Mouse (Mus musculus): ENCODE results near the gene Zfp120. TPM values are rescaled to one million over a fixed set of nuclear protein-coding genes. Genes with fewer than 3 reads are reported as not detected.
"Not testable (repeated sequence)": the region's sequence is repeated elsewhere in the genome, so short reads cannot be mapped to it uniquely, and the experiment has no call there.

Zfp120 gene
- 0.32 and 5.5 TPM in 2 replicates for polyA plus RNA-seq (2012; ENCODE audit: insufficient read depth, low replicate concordance)

DNA sequence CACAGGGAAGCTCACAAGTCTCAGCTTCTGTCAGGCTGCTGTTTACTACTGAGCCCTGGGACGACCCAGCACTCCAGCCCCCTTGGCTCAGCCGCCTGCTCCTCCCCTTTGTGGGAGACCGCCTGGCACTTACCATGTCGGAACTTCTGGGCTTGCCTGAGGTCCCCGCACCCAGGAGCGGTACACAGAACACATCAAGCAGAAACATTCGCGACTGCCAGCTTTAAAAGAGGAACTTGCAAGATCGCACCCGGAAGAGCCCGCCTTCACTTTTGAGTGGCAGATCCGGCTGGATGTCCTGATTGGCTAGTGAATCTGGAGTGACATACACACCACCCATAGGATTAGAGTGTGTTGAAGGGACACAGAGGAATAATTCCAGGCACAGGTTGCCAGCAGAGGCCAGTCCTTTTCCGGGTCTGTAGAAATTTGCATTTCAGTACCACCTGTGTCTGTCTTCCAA lies at the start of gene Zfp120:
Gene Zfp120 (minus strand): TSS at position 274 of the 463 bp plus-strand sequence.
- Histone ChIP-seq H3K9me3 (no peaks in the 10 kb centered on the region), H3K36me3 (replicated peaks; ENCODE audit: low read length) (peaks cover 12% of the 10 kb centered on the region), H3K4me1 (peaks cover 28% of the 10 kb centered on the region), H3K27me3 (replicated peaks) (no peaks in the 10 kb centered on the region), H3K4me3 (replicated peaks) (peak within 1 kb of the TSS; percentile 95)
- no peak for TF ChIP-seq FLI1 (IDR thresholded peaks at IDR 0.05; ENCODE audit: low read length)

DNA sequence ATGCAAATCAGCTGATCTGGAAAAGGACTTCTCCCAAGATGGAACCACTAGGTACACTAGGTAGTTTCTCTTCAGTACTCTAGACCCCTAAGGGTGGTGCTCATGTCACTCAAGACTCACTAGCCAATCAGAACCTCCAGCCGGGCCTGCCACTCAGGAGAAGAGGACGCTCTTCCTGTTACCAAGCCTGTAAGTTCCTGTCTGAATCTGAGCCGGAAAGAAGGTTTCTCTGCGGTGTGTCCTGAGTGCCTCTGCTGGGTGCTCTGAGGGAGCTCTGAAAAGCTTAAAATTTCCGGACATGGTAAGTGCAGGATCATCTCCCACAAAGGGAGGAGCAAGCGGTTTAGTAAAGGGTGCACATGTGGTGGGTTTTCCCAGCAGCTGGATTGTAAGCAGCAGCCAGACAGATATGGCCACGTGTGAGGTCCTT lies 45.1 kb upstream of the Zfp120 start, which contains the start of gene Gm14139:
Gene Gm14139 (plus strand): TSS at position 186 of the 430 bp plus-strand sequence.
- not testable (repeated sequence) for H3K36me3 ChIP-seq (replicated peaks; ENCODE audit: low read length); H3K4me3 ChIP-seq (replicated peaks); H3K4me1 ChIP-seq; H3K27me3 ChIP-seq (replicated peaks)
- H3K9me3 ChIP-seq = peaks cover 11% of the 10 kb centered on the region; the same call in 1 of the 2 replicates

- not testable (repeated sequence) for H3K36me3 ChIP-seq (replicated peaks; ENCODE audit: low read length); H3K4me3 ChIP-seq (replicated peaks); H3K4me1 ChIP-seq; H3K27me3 ChIP-seq (replicated peaks)
- peaks cover 11% of the 10 kb centered on the region; the same call in 1 of the 2 replicates for H3K9me3 ChIP-seq
These were observed 44.5 kb upstream of the Zfp120 start for GRCm38 (mm10) chr2:150181046-150181445.

DNA sequence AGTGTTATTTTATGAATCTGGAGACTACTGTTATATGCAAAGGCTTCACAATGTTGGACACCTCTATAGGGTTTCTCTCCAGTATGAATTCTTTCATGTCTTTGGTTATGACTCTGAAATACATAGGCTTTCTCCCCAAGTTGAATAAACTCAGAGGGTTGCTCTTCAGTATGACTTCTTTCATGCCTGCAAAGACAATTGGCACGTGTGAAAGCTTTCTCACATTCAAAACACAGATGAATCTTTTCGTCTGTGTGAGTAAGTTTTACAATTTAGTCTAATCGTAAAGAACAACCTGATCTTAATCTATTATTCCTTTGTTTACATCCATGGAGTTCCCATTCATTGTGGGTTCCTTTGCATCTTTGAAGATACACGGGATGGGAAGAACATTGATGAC lies 43.1 kb upstream of the Zfp120 start, which contains the start of gene Gm10770:
Gene Gm10770 (minus strand): TSS at position 101 of the 400 bp plus-strand sequence.
- H3K4me3 ChIP-seq (replicated peaks); H3K27me3 ChIP-seq (replicated peaks); H3K36me3 ChIP-seq (replicated peaks; ENCODE audit: low read length); H3K4me1 ChIP-seq: not testable (repeated sequence)
- peaks cover 16% of the 10 kb centered on the region; the same call in 1 of the 2 replicates for H3K9me3 ChIP-seq

- Histone ChIP-seq H3K36me3 (replicated peaks; ENCODE audit: low read length) (no peaks in the 10 kb centered on the region), H3K27me3 (replicated peaks) (no peaks in the 10 kb centered on the region), H3K9me3 (0 out of 2 replicates have a peak, but pooled peaks cover 13% of the 10 kb centered on the region), H3K4me1 (no peaks in the 10 kb centered on the region), H3K4me3 (replicated peaks) (no peak overlapping the region)
- TF ChIP-seq GATA1 (IDR thresholded peaks at IDR 0.05; ENCODE audit: borderline replicate concordance, low read length) (no peak), FLI1 (IDR thresholded peaks at IDR 0.05; ENCODE audit: low read length) (no peak)
These were observed 37.3 kb upstream of the Zfp120 start for GRCm38 (mm10) chr2:150173833-150174232.

- H3K36me3 ChIP-seq (replicated peaks; ENCODE audit: low read length) = no peaks in the 10 kb centered on the region
- TF ChIP-seq GATA1 (IDR thresholded peaks at IDR 0.05; ENCODE audit: borderline replicate concordance, low read length) (no peak), FLI1 (IDR thresholded peaks at IDR 0.05; ENCODE audit: low read length) (no peak)
- H3K4me1 ChIP-seq = no peaks in the 10 kb centered on the region
- H3K4me3 ChIP-seq (replicated peaks) = no peak overlapping the region
- H3K9me3 ChIP-seq = no peaks in the 10 kb centered on the region
- no peaks in the 10 kb centered on the region for H3K27me3 ChIP-seq (replicated peaks)
These were observed 30.2 kb upstream of the Zfp120 start for GRCm38 (mm10) chr2:150166703-150167102.

- H3K27me3 ChIP-seq (replicated peaks) = no peaks in the 10 kb centered on the region
- TF ChIP-seq GATA1 (IDR thresholded peaks at IDR 0.05; ENCODE audit: borderline replicate concordance, low read length) = no peak
- no peak for TF ChIP-seq FLI1 (IDR thresholded peaks at IDR 0.05; ENCODE audit: low read length)
- H3K4me3 ChIP-seq (replicated peaks) = peak overlapping the region; percentile 81
- H3K9me3 ChIP-seq = peaks cover 7% of the 10 kb centered on the region
- peaks cover 39% of the 10 kb centered on the region for H3K4me1 ChIP-seq
- peaks cover 37% of the 10 kb centered on the region for H3K36me3 ChIP-seq (replicated peaks; ENCODE audit: low read length)
These were observed 3.7 kb downstream of the Zfp120 start for GRCm38 (mm10) chr2:150132773-150133172.

DNA sequence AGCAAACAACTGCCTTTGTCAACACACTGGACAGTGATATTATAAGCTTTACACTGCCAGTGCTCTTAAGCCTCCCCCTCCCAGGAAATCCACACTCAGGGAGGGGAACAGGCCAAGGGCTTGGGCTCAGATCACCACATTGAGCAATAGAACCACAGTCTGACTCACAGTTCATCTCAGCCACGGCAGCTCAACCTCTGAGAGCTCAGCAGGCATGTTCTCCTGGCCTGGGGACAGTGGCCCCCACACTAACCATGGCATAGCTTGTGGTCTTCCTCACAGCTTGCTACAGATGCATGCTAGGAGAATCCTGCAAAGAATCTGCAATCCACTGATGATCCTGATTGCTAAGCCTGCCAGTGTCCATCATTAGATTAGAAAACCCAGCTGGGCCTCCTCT lies 4.5 kb downstream of the Zfp120 start:
- peaks cover 45% of the 10 kb centered on the region for H3K36me3 ChIP-seq (replicated peaks; ENCODE audit: low read length)
- H3K27me3 ChIP-seq (replicated peaks); H3K9me3 ChIP-seq: not testable (repeated sequence)
- H3K4me1 ChIP-seq = peaks cover 39% of the 10 kb centered on the region
- H3K4me3 ChIP-seq (replicated peaks) = peak overlapping the region; percentile 65

DNA sequence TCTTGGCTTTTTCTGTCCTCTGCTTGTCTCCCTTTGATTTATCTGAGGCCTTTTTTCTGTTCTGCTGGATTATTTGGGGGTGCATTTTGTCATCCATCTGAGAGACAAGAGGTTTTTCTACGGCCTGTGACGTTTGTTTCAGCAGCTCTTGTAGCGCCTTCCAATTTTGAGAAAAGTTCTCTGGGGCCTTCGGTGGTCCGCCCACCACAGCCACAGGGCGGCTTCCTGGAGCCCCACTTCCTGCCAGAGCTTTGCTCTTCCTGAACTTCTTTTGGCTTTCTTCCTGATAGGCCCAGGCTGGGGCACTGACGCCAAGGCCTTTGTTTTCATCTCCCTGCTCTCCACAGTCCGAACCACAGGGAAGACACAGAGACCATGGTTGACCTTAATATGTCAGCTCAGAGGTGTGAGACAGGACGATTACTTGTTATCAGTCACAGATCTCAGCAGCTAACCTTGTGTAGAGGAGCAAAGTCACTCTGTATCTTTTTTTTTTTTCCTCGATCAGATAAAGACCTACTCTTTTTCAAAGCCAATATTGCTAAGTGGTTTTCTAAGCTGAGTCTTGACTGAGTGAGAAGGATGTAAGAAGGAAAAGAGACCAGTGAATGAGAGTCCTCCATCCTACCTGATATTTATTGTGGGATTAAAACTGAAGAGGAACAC lies 25.1 kb downstream of the Zfp120 start:
- Histone ChIP-seq H3K4me3 (replicated peaks) (no peak overlapping the region), H3K4me1 (no peaks in the 10 kb centered on the region), H3K9me3 (peaks cover 26% of the 10 kb centered on the region), H3K27me3 (replicated peaks) (no peaks in the 10 kb centered on the region), H3K36me3 (replicated peaks; ENCODE audit: low read length) (peaks cover 41% of the 10 kb centered on the region)
- TF ChIP-seq FLI1 (IDR thresholded peaks at IDR 0.05; ENCODE audit: low read length) (no peak), GATA1 (IDR thresholded peaks at IDR 0.05; ENCODE audit: borderline replicate concordance, low read length) (no peak)

DNA sequence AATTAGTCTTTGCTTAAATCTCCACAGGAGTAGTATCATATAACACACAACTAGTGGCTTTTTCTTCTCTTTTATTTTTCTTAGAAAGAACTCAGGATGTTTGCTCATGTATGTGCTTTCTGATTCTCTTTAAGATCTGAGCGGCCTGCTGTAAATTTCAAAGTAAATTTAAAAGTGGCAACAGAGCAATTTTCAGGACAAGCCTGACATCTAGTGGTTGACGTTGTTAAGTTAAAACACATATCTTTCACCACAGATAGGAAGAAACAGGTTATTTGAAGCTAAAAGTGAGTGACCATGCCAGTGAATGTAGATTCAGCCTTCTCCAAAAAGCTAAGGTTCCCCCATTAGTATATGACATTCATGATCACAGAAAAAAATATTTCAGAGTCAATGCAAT lies 36.9 kb downstream of the Zfp120 start:
- not testable (repeated sequence) for H3K36me3 ChIP-seq (replicated peaks; ENCODE audit: low read length); H3K4me3 ChIP-seq (replicated peaks); H3K4me1 ChIP-seq; H3K9me3 ChIP-seq; H3K27me3 ChIP-seq (replicated peaks)

Other genes starting within 250 kb of the Zfp120 start
- gene Gm10770, start 43.0 kb upstream of the Zfp120 start, polyA plus RNA-seq (2012; ENCODE audit: insufficient read depth, low replicate concordance) = not detected in 2 replicates
- gene Gm14139, start 45.0 kb upstream of the Zfp120 start, polyA plus RNA-seq (2012; ENCODE audit: insufficient read depth, low replicate concordance) = not detected in 2 replicates
- gene Zfp937, start 81.4 kb upstream of the Zfp120 start, polyA plus RNA-seq (2012; ENCODE audit: insufficient read depth, low replicate concordance) = not detected in 2 replicates
- gene Gm21994, start 118.9 kb upstream of the Zfp120 start, polyA plus RNA-seq (2012; ENCODE audit: insufficient read depth, low replicate concordance) = not detected in 2 replicates
- gene Gm14124, start 120.8 kb upstream of the Zfp120 start, polyA plus RNA-seq (2012; ENCODE audit: insufficient read depth, low replicate concordance) = not detected in 2 replicates
- gene Gm10130, start 187.0 kb upstream of the Zfp120 start, polyA plus RNA-seq (2012; ENCODE audit: insufficient read depth, low replicate concordance) = not detected in 2 replicates
- not detected in 2 replicates for gene 3300002I08Rik, start 226.1 kb upstream of the Zfp120 start, polyA plus RNA-seq (2012; ENCODE audit: insufficient read depth, low replicate concordance)

Data from megakaryocyte, embryonic 14.5 days (primary cell).